Mouse (Mus musculus) limb, embryonic 10.5 days (tissue): ENCODE data around the gene Cenpq. TPM values are rescaled to one million over a fixed set of nuclear protein-coding genes. Genes with fewer than 3 reads are reported as not detected.

Source experiments
- DNase-seq: peaks from one replicate; pipeline ENCODE4 v3.0.0-alpha.2; 2017; ENCODE audit warnings: low spot score
- H3K27ac ChIP-seq: fragments of 300-500 bp; sonication (generic); 2 replicates; pipeline ENCODE4 v1.5.1; 2016; ENCODE audit warnings: mild to moderate bottlenecking
- H3K27me3 ChIP-seq: fragments of 300-500 bp; sonication (generic); 2 replicates; pipeline ENCODE4 v1.6.1; 2016; ENCODE audit warnings: low read depth, mild to moderate bottlenecking; ENCODE audit not compliant: poor library complexity, severe bottlenecking
- H3K36me3 ChIP-seq: fragments of 300-500 bp; sonication (generic); 2 replicates; pipeline ENCODE4 v1.6.1; 2016; ENCODE audit warnings: mild to moderate bottlenecking, moderate library complexity
- H3K4me1 ChIP-seq: fragments of 300-500 bp; sonication (generic); 2 replicates; pipeline ENCODE4 v1.6.1; 2016
- H3K4me3 ChIP-seq: fragments of 300-500 bp; sonication (generic); 2 replicates; pipeline ENCODE4 v1.5.1; 2016; ENCODE audit warnings: mild to moderate bottlenecking, moderate library complexity
- H3K9me3 ChIP-seq: fragments of 300-500 bp; sonication (generic); replicated peaks from 2 replicates; pipeline ENCODE4 v1.6.1; 2016; ENCODE audit warnings: mild to moderate bottlenecking
- WGBS: fragments of 180-500 bp; shearing (Covaris S2); methylation state at CpG from one replicate; pipeline ENCODE4 v1.1.7; 2016; 5-methylcytosine and 5-hydroxymethylcytosine counted together
- polyA plus RNA-seq: library from polyadenylated mRNA; unstranded; fragments of >200 nt; fragmentation: Nextera tagmentation; extraction: Ambion mirVana; gene quantifications from 2 replicates; pipeline ENCODE4 v1.2.1, GENCODE M21; 2016

Cenpq gene
- 35.7 and 38.9 TPM in 2 replicates for polyA plus RNA-seq

DNA sequence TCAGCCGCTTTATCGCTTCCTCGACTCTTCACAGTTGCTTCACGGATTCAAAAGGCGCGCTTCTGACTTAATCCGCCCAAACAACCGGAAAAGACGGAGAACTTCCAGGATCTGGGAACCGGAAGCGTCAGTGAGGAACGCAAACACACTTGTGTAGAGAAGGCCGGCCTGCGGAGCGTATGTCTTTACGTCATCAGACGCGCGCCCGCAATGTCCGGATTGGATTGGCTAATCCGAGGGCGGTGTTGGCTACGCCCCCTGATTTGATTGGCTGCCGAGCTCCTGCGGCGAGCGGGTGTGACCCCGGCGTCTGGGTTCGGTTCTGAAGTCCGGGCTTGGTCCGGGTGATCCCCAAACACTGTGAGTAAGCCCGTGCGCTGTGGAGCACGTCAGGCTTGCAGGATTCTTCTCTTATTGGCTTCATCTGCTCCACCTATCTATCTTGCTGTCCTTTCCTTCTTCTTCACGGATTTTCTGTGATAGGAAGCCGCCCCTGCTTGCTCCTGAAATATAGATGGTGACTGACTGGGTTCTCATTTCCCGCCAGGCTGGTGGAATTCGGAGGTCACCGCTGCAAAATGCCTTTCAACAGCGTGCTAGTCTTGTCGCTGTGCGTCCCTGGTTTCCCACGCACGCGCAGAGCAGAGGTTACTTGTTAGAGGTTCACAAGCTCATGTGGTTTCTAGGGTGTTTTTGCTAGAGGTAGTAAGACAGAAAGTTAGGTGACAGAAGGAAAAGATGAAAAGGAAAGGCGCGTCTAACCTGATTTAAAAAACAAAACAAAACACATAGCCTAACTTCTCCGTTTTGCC is at the start of gene Cenpq, which contains the start of gene Mut:
TSS of gene Cenpq (minus strand) at position 628 of the 812 bp plus-strand sequence.
TSS of gene Mut (plus strand) at position 266 of the 812 bp plus-strand sequence.
- under 1% methylated on average over 50 of the region's 50 CpGs for WGBS

DNA sequence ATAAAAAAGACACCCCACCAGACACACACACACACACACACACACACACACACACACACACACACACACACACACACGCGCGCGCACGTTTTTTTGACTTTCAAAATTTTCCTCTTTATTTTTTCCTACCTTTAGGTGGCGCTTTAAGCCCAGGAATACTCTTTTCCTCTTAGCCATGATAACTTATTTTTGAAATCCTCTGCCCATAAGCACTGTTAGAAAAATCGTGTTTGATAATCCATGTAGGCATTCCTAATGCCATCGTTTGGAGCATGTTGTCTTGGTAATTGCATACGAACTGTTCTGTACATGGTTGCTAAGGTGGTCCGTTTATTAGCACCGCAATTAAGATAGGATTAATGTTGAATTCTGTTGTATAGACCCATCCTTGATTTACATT is 43.1 kb upstream of the Cenpq start:
- DNase-seq = no peak
- Histone ChIP-seq H3K4me3 (no peak overlapping the region), H3K9me3 (no peaks in the 10 kb centered on the region), H3K4me1 (no peaks in the 10 kb centered on the region), H3K27ac (no peak overlapping the region), H3K36me3 (no peaks in the 10 kb centered on the region), H3K27me3 (no peaks in the 10 kb centered on the region)
- WGBS = 79% methylated on average over 11 of the region's 11 CpGs

More for the DNA sequence above, at the start of gene Cenpq, which contains the start of gene Mut:
- no peaks in the 10 kb centered on the region for H3K27me3 ChIP-seq
- H3K36me3 ChIP-seq = peaks cover 38% of the 10 kb centered on the region
- peak within 1 kb of the TSS; percentile 88 for H3K27ac ChIP-seq
- peaks cover 8% of the 10 kb centered on the region; the same call in 1 of the 2 replicates for H3K4me1 ChIP-seq
- DNase-seq = peak; percentile 94
- H3K9me3 ChIP-seq = no peaks in the 10 kb centered on the region
- H3K4me3 ChIP-seq = peak within 1 kb of the TSS; percentile 74

DNA sequence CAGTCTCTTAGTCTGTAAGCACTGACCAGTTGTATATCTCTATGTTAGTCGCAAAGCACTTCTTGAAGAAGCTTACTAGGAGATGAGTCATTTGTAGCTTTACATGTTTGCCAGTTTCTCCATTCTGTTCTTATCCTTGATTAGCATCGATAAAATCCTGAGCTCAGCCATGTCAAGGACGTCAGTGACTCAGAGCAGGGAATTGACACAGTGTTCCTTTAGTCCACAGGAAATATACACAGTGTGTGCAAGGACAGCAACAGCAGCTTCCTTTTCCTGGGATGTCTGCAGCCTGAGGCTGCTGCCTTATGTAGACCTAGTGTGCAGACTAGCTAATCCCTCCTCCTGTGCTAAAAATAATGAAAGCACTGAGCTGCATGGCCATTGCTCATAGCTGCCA is 13.7 kb upstream of the Cenpq start:
- 96% methylated on average over 3 of the region's 3 CpGs for WGBS
- H3K4me1 ChIP-seq = no peaks in the 10 kb centered on the region
- peaks cover 45% of the 10 kb centered on the region for H3K36me3 ChIP-seq

GRCm38 (mm10) chr17:40933985-40934384 is 862 bp downstream of the Cenpq start:
- WGBS = under 1% methylated on average over 14 of the region's 14 CpGs

More for the DNA sequence above, 13.7 kb upstream of the Cenpq start:
- Histone ChIP-seq H3K4me3 (no peak overlapping the region), H3K9me3 (no peaks in the 10 kb centered on the region), H3K27me3 (no peaks in the 10 kb centered on the region), H3K27ac (no peak overlapping the region)
- no peak for DNase-seq

GRCm38 (mm10) chr17:40915499-40915898 is 19.3 kb downstream of the Cenpq start:
- WGBS = 87% methylated on average over 2 of the region's 2 CpGs
- Histone ChIP-seq H3K9me3 (no peaks in the 10 kb centered on the region), H3K27ac (no peak overlapping the region), H3K27me3 (no peaks in the 10 kb centered on the region), H3K4me1 (no peaks in the 10 kb centered on the region), H3K36me3 (no peaks in the 10 kb centered on the region), H3K4me3 (no peak overlapping the region)
- no peak for DNase-seq

More at GRCm38 (mm10) chr17:40933985-40934384, 862 bp downstream of the Cenpq start:
- no peak for DNase-seq
- Histone ChIP-seq H3K4me1 (peaks cover 8% of the 10 kb centered on the region; the same call in 1 of the 2 replicates), H3K36me3 (peaks cover 42% of the 10 kb centered on the region), H3K27ac (peak overlapping the region; percentile 88), H3K27me3 (no peaks in the 10 kb centered on the region), H3K4me3 (peak overlapping the region; percentile 74), H3K9me3 (no peaks in the 10 kb centered on the region)

GRCm38 (mm10) chr17:40914250-40914649 is 20.6 kb downstream of the Cenpq start, which contains the start of gene Glyatl3:
Gene Glyatl3 (minus strand): TSS chr17:40914350.
- no peaks in the 10 kb centered on the region for H3K4me1 ChIP-seq
- 94% methylated on average over 2 of the region's 2 CpGs for WGBS
- no peaks in the 10 kb centered on the region for H3K36me3 ChIP-seq
- H3K4me3 ChIP-seq = no peak within 1 kb of the TSS
- DNase-seq = no peak
- no peaks in the 10 kb centered on the region for H3K9me3 ChIP-seq
- no peak within 1 kb of the TSS for H3K27ac ChIP-seq
- no peaks in the 10 kb centered on the region for H3K27me3 ChIP-seq

GRCm38 (mm10) chr17:40904721-40905154 is 30.1 kb downstream of the Cenpq start:
- Histone ChIP-seq H3K4me3 (peak overlapping the region; percentile 36), H3K36me3 (no peaks in the 10 kb centered on the region), H3K27me3 (no peaks in the 10 kb centered on the region), H3K4me1 (peaks cover 12% of the 10 kb centered on the region), H3K9me3 (no peaks in the 10 kb centered on the region), H3K27ac (no peak overlapping the region)
- peak; percentile 31 for DNase-seq
- WGBS = 9% methylated on average over 14 of the region's 14 CpGs

GRCm38 (mm10) chr17:40904056-40904597 is 30.7 kb downstream of the Cenpq start:
- 6% methylated on average over 11 of the region's 11 CpGs for WGBS
- H3K4me3 ChIP-seq = peak overlapping the region; percentile 36; the same call in 1 of the 2 replicates
- H3K36me3 ChIP-seq = no peaks in the 10 kb centered on the region

DNA sequence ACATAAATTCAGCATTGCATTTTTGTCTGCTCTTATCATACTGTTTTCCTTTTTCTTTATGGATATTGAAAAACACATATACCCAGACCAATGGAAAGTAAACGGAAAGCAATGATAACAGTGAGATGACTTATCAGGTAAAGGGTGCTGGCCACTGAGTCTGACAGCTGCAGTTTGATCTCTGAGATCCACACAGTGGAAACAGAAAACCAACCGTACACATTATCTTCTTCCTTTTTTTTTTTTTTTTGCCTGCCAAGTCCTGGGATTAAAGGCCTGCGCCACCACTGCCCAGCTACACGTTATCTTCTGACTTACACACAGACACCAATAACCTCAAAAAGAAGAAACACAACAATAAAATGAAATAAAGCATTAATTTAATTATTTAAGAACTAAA is 31.5 kb downstream of the Cenpq start:
- H3K4me1 ChIP-seq = peaks cover 12% of the 10 kb centered on the region
- no peaks in the 10 kb centered on the region for H3K27me3 ChIP-seq
- 75% methylated on average over 4 of the region's 4 CpGs for WGBS
- no peak overlapping the region for H3K4me3 ChIP-seq
- H3K9me3 ChIP-seq = no peaks in the 10 kb centered on the region
- H3K27ac ChIP-seq = no peak overlapping the region
- no peaks in the 10 kb centered on the region for H3K36me3 ChIP-seq
- no peak for DNase-seq

More at GRCm38 (mm10) chr17:40904056-40904597, 30.7 kb downstream of the Cenpq start:
- peak; percentile 31 for DNase-seq
- Histone ChIP-seq H3K27me3 (no peaks in the 10 kb centered on the region), H3K27ac (no peak overlapping the region), H3K4me1 (peaks cover 12% of the 10 kb centered on the region), H3K9me3 (no peaks in the 10 kb centered on the region)

DNA sequence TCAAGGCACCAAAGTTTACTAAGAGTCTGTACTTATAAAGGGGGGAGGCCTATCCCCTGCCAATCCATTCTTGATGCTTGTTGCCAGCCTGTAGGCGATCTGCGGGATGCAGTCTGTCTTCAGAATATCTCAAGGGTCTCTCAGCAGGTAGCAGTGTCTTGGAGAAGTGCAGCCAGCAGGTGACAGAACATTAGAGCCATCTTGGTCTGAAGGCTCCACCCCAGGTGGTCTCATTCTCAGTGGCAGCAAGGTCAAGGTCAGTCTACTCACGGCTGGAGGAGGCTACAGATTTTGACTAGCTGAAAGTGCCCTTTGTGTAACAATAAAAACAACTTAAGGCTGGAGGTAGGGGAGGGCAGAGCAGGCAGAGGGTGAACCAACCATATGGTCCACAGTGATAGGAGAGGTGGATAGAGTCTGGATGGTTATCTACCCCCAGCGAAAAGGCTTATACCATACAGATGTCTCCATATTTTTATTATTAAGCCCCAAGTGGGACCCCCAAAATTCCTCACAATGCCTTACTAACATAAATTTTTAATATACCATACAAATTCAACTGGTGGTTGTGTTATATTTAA is 35.0 kb downstream of the Cenpq start:
- H3K27ac ChIP-seq = no peak overlapping the region
- DNase-seq = no peak
- no peak overlapping the region for H3K4me3 ChIP-seq
- H3K4me1 ChIP-seq = peaks cover 11% of the 10 kb centered on the region
- no peaks in the 10 kb centered on the region for H3K27me3 ChIP-seq
- no peaks in the 10 kb centered on the region for H3K9me3 ChIP-seq
- 49% methylated on average over 4 of the region's 4 CpGs for WGBS
- H3K36me3 ChIP-seq = no peaks in the 10 kb centered on the region

GRCm38 (mm10) chr17:40896863-40897262 is 38.0 kb downstream of the Cenpq start:
- Histone ChIP-seq H3K9me3 (no peaks in the 10 kb centered on the region), H3K4me1 (no peaks in the 10 kb centered on the region), H3K4me3 (no peak overlapping the region), H3K27me3 (no peaks in the 10 kb centered on the region), H3K27ac (no peak overlapping the region), H3K36me3 (no peaks in the 10 kb centered on the region)
- no peak for DNase-seq
- WGBS = 92% methylated on average over 1 of the region's 1 CpGs

DNA sequence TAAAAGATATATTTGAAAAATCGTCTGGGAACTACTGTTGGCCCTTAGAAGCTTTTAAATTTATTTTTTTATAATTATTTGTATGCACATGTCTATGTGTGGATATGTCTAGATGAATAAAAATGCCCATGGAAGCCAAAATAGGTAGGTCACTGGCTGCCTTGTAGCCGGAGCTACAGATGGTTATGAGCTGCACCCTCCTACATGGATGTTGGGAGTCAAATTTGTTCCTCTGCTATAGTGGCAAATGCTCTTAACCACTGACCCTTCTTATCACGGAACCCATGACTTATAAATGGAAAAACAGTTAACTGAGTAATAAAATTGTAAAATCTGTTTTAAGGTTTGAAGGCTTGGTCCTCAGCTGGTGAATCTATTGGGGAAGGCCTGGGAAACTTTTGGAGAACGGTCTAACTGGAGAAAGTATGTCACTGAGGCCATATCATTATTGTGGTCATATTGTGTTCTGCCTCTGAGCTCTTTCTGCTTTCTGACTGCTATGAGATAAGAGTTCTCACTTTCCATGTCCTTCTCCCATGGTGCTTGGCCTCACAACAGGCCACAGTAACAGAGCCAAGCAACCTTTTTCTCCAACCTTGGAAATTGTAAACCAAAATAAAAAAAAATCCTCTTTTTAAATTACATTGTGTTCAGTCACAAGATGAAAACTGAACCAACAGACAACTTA is 46.9 kb downstream of the Cenpq start:
- Histone ChIP-seq H3K4me3 (no peak overlapping the region), H3K4me1 (no peaks in the 10 kb centered on the region), H3K27me3 (no peaks in the 10 kb centered on the region), H3K27ac (no peak overlapping the region), H3K36me3 (no peaks in the 10 kb centered on the region), H3K9me3 (no peaks in the 10 kb centered on the region)
- no peak for DNase-seq
- 87% methylated on average over 4 of the region's 4 CpGs for WGBS
